Mouse (Mus musculus) liver, embryonic 14 days (tissue): ENCODE measurements around the gene Gm14124. TPM values are rescaled to one million over a fixed set of nuclear protein-coding genes. Genes with fewer than 3 reads are reported as not detected.

Experiments
- polyA plus RNA-seq: library from polyadenylated mRNA; depleted of rRNA; stranded (reverse); fragments of >200 nt; gene quantifications from 2 replicates; pipeline ENCODE4 v1.2.3, GENCODE M21; 2012; rRNA removed

Gene Gm14124
- polyA plus RNA-seq = not detected in 2 replicates

DNA sequence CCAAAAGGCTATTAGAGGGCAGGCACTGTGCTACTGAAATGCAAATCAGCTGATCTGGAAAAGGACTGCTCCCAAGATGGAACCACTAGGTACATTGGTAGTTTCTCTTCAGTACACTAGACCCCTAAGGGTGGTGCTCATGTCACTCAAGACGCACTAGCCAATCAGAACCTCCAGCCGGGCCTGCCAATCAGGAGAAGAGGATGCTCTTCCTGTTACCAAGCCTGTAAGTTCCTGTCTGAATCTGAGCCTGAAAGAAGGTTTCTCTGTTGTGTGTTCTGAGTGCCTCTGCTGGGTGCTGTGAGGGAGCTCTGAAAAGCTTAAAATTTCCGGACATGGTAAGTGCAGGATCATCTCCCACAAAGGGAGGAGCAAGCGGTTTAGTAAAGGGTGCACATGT lies at the start of gene Gm14124:
TSS of gene Gm14124 (plus strand) at position 227 of the 400 bp plus-strand sequence.

DNA sequence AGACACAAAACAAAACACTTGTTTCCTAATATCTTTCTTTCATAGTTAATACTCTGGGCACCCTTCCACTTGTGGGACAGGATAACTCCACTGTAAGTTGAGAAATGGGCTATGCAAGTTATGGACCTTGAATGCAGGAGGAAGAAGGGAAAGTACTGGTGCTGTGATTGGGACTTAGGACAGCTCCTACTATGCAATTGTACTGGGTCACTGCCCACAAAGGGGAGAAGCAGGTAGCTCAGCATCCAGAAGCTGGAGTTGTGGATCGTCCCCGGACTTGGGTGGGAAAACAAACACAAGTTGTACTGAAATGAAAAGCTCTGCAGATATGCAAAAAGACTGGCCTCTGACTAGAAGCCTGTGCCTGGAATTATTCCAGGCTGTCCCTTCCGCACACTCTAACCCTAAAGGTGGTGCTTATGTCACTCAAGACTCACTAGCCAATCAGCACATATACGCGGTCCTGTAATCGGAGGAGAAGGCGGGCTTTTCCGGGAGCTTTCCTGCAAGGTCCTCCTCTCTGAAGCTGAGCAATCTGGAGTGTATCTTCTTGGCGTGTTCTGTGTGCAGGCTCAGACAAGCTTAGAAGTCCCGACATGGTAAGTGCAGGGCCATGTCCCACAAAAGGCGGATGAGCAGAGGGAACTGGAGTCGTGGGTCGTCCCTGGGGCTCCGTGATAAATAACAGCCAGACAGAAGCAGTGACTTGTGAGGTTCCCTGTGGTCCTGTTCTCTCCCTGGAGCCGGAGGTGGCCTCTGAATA lies 39.5 kb upstream of the Gm14124 start, which contains the start of gene Zfp937:
TSS of gene Zfp937 (plus strand) at position 474 of the 763 bp plus-strand sequence.

DNA sequence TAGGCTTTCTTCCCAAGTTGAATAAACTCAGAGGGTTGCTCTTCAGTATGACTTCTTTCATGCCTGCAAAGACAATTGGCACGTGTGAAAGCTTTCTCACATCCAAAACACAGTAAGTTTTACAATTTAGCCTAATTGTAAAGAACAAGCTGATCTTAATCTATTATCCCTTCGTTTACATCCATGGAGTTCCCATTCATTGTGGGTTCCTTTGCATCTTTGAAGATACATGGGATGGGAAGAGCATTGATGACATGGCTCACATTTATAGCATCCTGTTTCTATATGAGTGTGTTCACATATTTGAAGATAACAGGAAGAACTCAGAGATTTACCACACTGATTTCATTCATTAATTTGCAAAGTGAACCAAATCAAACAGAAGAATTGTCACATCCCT lies 1.8 kb upstream of the Gm14124 start, which contains the start of gene Gm21994:
TSS of gene Gm21994 (minus strand) at position 101 of the 400 bp plus-strand sequence.

Other genes starting within 250 kb of the Gm14124 start
- 1.1 TPM in 2 replicates for gene Zfp120, start 120.8 kb upstream of the Gm14124 start, polyA plus RNA-seq
- not detected in 2 replicates for gene Gm10770, start 77.8 kb upstream of the Gm14124 start, polyA plus RNA-seq
- gene Gm14139, start 75.8 kb upstream of the Gm14124 start, polyA plus RNA-seq = 0.02 and 0.03 TPM in 2 replicates
- gene Zfp937, start 39.4 kb upstream of the Gm14124 start, polyA plus RNA-seq = 0.24 TPM in 2 replicates
- 0.70 and 0.81 TPM in 2 replicates for gene Gm21994, start 1.9 kb upstream of the Gm14124 start, polyA plus RNA-seq
- not detected in 2 replicates for gene Gm10130, start 66.2 kb downstream of the Gm14124 start, polyA plus RNA-seq
- gene 3300002I08Rik, start 105.2 kb downstream of the Gm14124 start, polyA plus RNA-seq = 0.38 and 0.47 TPM in 2 replicates
- gene Zfp442, start 194.0 kb downstream of the Gm14124 start, polyA plus RNA-seq = 0.14 and 0.19 TPM in 2 replicates
- gene Zfp345, start 227.6 kb downstream of the Gm14124 start, polyA plus RNA-seq = 0.02 TPM in 2 replicates